Mouse (Mus musculus) adrenal gland, adult 18-20 months (tissue): Measurements from ENCODE around the gene Tmem119. TPM values are rescaled to one million over a fixed set of nuclear protein-coding genes. Genes with fewer than 3 reads are reported as not detected.

ENCODE experiments used
- DNase-seq, 2 experiments: peaks; one replicate each; pipeline ENCODE4 v3.0.0; 2021 to 2022; ENCODE audit warnings: low spot score in 2 of 2
- long read RNA-seq, 2 experiments: library from polyadenylated mRNA; stranded (forward); transcript quantifications; one replicate each; pipeline ENCODE4 v2.0.0; 2021
- total RNA-seq, 2 experiments: library from RNA; stranded (reverse); gene quantifications; 1 replicate in 1 of 2; 2 replicates in 1 of 2; pipeline ENCODE4 v1.2.3; 2021

Gene Tmem119
- 10 to 100 TPM in 1 of 2 experiments, 1 to 10 TPM in 1; 6.8 to 12.3 TPM for total RNA-seq
- long read RNA-seq, experiment 1, transcript Tmem119-201 (2 exons, 2,242 nt), result major isoform, 12 of 13 reads
- long read RNA-seq, experiment 1, partial matches to known transcripts, result 0 of 13 reads
- long read RNA-seq, experiment 1, other reads (novel, unspliced or antisense), result 1 of 13 reads
- long read RNA-seq, experiment 2, transcript Tmem119-201 (2 exons, 2,242 nt), result major isoform, 22 of 27 reads
- long read RNA-seq, experiment 2, partial matches to known transcripts, result 0 of 27 reads
- long read RNA-seq, experiment 2, other reads (novel, unspliced or antisense), result 5 of 27 reads

DNA sequence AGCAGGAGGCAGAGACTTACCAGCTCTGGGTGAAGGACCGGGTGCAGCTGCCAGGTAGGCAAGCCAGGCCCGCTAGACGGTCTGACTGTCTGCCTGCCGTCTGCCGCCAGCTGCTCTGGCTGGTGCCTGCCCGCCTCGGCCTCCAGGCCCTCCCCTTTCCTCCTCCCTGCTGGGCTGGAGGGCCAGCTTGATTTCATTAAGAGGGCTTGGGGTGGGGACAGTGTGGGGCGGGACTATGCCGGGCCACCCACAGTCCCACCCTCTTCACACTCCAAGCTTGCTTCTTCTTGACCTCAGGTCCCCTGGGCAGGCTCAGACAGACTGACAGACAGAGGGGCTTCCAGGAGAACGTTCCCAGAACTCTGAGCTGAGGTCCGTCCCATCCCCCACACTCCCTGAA, at the start of gene Tmem119:
Gene Tmem119 (minus strand): TSS at position 237 of the 400 bp plus-strand sequence.
- DNase-seq, result peak in 1 of 2 experiments; percentile 19

DNA sequence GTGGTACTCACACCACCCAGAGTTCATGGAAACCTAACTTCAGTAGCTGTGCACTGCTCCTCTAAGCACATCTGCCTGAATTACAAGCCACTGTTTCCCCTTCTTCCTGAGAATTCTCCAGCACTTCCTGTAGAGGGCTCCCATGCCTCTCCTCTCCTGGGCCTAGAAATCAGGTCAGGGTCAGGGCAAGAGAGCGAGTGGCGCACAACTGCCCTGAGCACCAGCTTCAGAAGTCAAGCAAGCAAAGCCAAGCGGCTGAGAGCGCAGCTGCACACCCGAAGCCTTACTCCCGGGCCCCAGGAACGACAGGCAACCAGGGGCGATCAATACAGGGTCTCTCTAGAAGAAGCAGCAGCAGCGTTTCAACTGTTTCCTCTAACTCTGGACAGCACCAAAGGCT, 47.3 kb upstream of the Tmem119 start:
- peak in 1 of 2 experiments; percentile 36 for DNase-seq

DNA sequence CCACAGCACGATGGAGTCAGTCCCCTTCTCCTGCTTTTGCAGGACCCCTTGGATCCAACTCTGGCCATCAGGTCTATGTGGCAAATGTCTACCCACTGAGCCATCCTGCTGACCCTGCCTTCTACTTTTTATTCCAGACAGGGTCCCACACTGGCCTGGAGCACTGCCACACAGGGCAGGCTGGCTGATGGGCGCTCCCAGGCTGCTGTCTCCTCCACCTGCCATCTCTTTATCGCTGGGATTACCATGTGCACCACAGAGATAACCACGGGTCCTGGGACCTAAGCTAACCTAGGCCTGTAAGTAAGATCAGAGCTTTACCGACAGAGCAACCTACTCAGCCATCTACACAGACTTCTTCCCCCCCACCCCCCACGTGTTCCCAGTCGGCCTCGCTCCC, 46.3 kb upstream of the Tmem119 start:
- DNase-seq, result no peak

DNA sequence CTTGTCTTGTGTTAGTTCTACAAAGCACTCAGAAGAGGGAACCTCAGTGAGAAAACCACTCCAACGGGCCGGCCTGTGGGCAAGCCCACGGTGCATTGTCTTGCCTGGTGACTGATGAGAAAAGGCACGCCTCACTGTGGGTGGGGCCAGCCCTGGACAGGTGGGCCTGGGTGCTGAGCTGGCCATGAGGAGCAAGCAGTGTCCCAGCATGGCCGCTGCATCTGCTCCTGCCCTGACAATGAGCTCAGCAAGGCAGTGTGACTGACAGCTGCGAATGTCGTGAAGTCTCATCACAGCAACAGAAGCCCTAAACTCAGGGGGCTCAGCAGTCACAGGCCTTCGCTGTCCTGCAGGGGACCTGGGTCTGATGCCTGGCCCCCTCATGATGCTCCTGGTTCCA, 45.3 kb upstream of the Tmem119 start:
- no peak for DNase-seq

DNA sequence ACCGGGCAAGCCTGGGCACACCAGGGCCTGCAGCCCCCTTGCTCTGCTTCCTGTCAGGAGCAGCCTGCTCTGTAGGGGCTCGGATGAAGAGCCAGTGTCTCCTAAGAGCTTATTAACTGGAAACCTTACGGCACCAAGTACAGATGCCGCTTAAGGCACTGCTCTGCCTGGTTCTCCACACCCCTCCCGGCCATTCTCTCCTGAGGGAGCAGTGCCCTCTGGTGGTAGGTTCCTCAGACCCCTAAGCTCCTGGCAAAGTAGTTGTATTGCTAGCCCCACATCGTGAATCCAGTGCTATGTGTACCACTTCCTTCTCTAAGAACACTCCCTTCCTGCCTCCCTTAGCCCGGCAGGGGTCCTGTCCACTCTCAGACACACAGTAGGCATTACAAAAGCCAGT, 44.4 kb upstream of the Tmem119 start:
- peak; percentile 56 to 61 for DNase-seq

DNA sequence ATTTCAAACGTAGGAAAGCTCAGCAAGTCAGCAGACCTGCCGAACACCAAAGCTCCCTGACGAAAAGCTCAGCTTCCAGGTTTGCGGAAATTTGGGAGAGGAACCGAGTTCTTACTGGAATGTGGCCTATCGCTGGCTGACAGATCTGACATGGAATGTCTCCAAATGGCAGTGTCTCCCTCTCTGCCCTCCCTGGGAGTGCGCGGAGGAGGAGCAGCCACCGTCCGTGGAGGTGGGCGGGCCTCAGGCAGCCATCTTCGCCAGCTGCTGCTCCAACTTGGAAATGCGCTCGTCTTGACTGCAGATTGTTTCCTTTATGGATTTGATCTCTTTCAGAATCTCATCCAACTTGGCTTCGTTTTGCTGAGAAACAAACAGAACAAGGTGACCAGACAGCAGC, 43.8 kb upstream of the Tmem119 start:
- DNase-seq, result no peak

DNA sequence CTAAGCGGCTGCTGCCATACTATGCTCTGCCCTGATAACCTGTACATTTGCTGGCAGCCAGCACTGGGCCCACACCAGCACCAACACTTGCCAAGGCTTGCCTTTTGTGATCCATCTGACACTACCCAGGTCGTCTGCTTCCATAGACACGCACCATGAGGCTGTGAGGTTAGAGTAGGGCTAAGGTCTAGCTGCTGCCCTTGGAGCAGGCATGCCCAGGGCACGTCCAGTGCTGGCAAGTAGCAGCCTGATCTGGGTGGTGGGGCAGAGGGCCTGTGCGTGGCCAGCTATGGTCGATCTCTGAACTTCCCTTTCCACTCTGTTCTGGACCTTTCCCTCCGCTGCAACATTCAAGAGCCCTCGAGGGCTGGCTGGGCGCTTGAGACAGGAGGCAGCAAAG, 42.6 kb upstream of the Tmem119 start:
- no peak for DNase-seq

DNA sequence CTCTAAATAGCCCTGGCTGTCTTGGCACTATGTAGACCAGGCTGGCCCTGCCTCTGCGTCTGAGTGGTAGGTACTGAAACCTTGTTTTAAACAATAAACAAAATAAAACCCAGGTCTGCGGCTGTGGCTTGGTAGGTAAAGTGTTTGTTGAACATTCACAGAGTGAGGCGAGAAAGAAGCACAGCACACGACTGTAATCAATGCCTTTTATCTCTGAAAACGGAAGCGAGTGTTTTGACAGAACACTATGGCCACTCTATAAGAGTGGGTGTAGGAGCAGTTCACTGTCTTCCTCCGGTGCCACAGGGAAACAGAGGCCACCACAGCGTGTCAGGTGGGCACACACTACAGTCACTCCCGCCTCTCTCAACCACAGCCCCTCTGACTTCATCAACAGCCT, 41.9 kb upstream of the Tmem119 start:
- DNase-seq, result no peak

DNA sequence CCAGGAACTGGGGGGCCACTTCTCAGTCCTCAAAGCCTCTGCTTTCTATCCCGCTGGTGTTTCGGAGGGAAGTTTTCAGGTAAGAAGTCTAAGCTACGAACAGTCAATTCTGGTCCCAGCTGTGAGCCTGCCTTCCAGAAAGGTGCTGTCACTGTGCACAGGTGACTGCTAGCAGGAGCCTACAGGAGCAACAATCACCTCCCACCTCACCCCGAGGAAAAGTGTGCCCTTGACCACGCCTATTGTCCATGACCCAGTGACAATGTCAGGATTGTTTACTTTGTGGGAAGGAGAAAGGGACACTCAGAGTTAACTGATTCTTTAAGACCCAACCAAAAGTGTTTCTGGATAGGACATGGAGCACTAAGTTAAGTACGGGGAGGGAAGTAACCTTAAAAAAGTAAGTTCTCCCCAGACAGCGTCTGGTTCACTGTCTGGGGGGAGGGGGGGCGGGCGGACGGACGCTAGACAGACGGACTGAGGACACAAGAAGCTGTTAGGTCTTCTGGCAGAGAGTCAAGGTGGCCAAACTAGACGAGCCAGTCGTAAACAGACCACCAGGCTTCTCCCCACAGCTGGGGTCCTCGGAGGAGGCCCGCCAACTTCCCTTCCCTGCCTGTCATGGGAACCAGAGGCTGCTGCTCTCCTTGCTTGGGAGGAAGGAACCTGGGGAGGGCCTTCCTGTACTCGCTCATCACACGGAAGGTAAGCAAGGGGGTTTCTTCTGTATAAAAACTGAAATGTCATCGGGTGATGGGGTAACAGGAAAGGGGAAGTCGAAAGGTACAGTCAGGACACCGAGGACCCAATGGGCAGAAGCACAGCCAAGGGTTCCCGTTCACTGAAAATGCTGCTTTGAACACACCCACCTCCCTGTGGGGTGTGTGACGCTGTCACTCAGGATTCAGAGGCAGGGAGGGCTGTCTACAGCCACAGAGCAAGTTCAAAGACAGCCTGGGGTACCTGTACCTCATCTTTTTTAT, 41.2 kb upstream of the Tmem119 start:
- no peak for DNase-seq

DNA sequence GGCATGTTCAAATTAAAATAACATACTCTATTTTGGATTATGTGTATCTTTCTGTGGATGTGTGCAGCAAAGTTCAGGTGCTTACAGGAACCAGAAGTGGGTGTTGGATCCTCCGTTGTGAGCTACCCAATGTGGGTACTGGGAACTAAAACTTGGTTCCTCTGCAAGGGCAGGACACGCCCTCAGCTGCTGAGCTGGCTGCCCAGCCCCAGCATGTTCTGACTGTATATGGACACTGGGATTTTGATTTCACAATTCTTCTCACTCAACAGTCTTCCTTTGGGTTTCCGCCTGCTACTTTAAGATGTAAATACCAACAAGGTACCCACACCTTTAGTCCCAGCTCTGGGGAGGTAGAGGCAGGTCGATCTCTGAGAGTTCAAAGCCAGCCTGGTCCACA, 40.1 kb upstream of the Tmem119 start:
- no peak for DNase-seq

DNA sequence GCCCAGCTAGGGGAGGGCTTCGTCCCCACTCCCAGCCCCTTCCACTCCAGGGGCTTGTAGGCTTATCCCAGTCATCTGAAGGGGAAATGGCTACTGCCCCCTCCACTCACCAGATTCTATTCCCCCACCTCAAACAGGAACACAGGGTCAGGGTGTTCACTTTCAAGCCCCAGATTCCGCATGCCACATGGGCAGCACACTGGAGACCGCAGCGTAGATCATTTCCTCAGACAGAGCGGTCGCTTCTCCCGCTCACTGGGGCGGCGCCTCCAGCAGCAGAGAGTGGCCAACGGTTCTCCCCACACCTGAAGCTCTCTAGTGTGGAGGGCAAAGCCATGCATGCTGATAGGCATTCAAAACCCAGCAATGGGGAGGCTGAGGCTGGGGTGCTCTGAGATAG, 36.6 kb upstream of the Tmem119 start:
- DNase-seq, result no peak

DNA sequence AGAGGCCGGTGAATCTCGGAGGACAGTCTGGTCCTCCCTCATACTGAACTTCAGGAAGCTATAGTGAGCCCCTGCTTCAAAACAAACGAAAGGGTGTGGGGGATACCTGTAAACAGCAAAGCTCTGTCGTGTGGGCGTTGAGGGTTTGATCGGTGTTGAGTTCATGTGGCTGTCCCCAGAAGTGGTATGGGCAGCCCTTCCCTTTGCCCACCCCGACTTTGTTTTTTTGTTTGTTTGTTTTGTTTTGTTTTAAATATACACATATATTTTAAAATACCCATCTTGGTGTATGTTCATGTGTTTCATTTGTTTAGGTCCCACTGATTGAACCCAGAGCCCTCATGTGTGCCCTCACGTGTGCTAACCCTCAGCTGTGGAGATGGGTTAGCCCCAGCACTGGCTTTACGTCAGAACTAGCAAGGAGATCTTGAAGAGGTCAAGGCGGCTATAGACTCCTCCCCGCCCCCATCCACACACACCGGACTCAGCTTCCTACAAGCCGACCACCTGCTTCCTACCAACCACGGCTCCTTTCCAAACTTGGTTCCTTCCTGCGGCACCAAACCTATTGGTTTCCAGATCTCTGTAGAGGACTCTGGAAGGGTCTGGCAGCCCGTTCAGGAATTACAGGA, 33.1 kb upstream of the Tmem119 start:
- DNase-seq, result no peak

DNA sequence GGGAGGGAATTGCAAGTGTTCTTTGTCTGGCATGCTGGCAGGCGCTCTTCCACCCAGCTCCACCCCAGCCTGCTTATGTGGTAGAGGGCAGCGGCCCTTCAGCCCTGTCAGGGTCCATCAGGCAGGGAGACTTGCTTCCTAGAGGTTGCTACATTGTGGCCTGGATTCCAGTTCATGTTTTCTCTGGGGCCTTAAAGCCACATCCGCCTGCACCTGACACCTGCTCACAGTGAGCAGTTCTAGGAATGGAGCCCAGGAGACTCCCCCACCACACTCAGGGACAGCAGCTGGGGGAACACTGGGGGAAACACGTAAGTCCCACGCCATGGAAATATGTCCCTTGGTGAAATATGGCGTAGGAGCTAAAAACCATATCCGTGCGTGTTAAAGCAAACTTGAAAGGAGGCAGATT, 32.2 kb upstream of the Tmem119 start, which contains the start of gene Selplg:
Gene Selplg (minus strand): TSS at position 155 of the 412 bp plus-strand sequence.
- DNase-seq, result no peak

DNA sequence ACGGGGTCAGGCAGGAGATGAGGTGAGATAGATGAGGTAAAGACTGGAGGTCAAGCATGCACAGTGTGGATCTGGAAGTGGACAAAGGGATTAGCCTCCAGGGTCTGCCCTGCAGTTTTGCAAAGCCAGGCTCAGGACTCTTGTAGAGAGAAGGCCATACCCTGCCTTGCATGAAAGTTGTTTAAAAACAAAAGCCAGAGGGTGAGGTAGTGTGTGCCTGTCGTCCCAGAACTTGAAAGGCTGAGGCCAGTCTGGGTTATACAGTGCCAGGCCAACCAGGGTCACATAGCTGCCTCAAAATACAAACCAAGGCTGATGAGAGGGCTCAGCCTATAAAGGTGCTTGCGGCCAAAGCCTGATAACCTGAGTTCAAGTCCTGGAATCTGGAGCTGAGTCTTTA, 31.4 kb upstream of the Tmem119 start:
- DNase-seq, result no peak

DNA sequence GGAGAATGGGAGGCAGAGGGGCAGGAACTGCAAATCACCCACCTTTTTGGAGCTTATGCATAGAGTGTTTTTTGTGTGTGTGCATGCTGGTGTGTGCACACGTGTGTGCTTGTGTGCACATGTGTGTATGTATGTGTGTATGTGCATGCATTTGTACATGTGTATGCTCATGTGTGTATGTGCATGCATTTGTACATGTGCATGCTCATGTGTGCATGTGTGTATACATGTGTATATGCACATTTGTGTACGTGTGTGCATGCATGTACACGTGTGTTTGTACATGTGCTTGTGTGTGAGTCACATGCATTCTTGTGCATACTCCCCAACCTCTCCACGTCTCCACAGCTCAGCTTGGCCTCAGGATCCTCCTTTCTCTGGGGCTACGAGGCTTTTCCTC, 30.5 kb upstream of the Tmem119 start:
- no peak for DNase-seq

DNA sequence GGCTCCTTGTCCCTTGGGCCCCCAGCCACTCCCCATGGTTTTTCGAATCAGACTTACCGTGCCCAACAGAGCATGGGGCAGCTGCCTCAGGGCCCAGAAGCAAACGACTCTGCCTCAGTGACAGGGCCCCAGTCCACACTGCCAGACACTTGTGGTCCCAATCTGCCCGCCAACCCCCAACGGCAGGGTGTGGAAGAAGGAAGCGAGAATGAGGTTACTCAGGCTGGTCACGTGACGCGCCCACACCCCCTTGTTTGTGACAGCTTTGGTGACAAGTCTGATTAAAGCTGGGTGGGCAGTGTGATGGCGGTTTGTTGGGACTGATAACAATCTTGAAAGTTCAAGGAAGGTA, 30.0 kb upstream of the Tmem119 start:
- DNase-seq, result no peak

DNA sequence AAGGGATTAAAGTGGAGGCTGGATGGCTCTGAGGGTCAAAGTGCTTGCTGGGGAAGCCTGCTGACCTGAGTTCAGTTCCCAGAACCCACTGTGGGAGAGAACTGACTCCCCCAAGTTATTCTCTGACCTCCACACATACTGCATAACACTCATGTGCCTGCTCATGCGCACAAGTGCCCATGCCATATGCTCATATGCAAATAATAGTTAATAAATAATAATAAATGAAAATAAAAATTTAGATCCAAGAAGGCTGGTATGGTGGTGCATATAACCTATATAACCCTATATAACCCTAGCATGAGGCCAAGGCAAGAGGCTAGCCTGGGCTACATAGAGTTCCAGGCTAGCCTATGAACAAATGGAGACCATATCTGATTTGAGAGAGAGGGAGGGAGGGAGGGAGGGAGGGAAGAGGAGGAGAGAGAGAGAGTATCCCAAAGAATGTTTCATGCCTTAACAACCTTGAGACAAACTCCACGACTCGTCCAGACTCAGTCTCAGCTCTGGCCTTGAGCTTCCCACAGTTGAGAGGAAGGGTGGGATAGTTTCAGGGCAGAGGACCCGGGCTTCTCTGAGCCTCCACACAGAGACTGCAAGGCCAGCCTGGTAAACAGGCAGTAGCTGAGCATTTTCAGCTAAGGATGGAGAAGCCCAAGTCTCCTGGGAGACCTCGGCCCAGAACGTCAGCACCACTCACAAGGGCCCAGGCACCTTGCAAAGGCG, 29.4 kb upstream of the Tmem119 start:
- DNase-seq, result no peak

DNA sequence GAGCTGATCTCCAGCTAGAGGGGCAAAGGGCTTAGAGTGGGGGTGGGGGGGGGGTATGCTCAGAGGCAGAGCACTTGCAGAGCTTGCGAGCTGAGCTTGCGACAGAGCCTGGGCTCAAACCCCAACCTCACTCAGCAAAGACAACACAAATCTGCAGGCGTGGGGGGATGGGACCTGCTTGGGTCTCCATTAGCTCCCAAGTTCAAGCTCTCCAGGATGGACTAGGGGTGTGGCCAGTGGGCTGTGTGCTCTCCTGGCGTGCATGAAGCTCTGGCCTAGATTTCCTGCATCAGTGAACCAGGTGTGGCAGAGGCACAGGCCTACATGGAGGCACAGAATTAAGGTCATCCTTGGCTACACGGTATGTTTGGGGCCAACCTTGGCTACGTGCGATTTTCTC, 28.2 kb upstream of the Tmem119 start:
- no peak for DNase-seq

DNA sequence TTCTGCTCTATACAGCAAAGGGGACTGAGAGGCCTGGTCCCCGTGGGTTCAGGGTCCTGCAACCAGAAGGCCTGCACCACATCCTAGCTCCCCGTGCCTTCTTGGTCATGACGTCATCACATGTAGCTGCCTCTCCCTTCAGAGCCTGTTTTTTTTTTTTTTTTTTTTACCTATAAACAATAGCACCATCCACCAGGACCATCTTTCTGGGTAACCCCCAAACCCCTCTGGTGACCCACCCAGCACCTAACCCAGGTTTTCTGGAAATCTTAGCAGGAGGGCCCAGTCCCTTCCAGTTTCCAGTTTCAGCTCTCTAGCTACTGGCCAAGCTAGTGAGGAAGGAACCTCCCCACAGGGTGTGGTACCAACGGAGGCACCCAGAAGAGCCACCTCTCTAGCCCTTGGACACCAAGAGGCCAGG, 27.7 kb upstream of the Tmem119 start:
- DNase-seq, result no peak

DNA sequence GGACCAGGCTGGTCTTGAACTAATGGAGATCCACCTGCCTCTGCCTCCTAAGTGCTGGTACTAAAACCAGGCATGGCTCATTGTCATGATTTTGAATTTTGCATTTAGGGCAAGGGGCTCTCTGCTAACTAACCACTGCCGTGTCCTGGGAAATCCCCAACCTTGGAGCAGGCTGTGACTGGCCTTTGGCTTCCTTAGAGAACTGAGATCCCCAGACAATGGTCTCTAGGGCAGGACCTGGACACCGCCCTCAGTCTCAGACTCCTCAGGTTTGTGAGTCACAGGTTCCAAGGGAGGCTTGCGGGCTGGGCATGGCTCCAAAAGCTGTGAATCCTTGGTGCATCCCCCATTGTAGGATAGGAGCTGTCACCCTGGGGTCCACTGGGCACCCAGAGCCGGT, 26.3 kb upstream of the Tmem119 start:
- no peak for DNase-seq

DNA sequence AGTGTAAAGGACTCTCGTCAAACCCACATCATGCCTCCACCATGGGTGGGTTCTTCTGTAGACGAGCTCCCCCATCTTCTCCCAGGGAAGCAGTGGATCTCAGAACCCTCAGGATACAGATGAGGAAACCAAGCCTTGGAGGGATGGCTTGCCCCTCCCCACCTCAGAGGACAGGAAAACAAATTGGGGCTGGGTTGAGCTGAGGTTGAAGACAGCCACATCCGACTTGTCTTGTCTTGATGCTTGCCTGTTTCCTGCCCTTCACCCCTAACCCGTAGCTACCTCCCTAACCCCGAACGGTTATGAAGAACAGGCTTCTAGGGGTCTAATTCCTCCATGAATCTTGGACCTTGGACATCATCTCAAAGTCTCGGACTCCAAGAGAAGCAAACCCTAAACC, 25.2 kb upstream of the Tmem119 start:
- DNase-seq, result no peak
